Mouse (Mus musculus): Measurements from ENCODE around the gene Ubqln4.

The Ubqln4 gene

GRCm38 (mm10) chr3:88542486-88542885 is 11.1 kb upstream of the Ubqln4 start:
- DNase-seq (ENCODE audit: low read depth, low spot score) = no peak

GRCm38 (mm10) chr3:88543174-88543573 is 10.4 kb upstream of the Ubqln4 start:
- DNase-seq (ENCODE audit: low read depth, low spot score) = no peak

GRCm38 (mm10) chr3:88543651-88544410 is 9.7 kb upstream of the Ubqln4 start:
- no peak for DNase-seq (ENCODE audit: low read depth, low spot score)

DNA sequence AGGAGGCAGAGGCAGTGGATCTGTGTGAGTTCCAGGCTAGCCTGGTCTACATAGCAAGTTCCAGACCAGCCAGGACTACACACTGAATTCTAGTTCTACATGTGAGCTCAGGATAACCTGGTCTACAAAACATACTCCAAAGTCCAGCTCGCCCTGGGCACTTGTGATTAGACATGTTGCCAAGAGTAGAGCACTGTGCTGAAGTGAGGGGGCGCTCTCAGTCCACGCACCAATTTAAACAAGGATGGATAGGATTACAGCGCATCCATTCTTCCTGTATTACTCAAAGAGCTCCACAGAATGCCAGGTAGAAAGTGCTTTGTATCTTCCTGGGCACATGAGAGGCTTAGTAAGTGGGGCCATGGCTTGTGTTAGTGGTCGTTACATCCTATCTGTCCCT is 9.0 kb upstream of the Ubqln4 start:
- no peak for DNase-seq (ENCODE audit: low read depth, low spot score)

DNA sequence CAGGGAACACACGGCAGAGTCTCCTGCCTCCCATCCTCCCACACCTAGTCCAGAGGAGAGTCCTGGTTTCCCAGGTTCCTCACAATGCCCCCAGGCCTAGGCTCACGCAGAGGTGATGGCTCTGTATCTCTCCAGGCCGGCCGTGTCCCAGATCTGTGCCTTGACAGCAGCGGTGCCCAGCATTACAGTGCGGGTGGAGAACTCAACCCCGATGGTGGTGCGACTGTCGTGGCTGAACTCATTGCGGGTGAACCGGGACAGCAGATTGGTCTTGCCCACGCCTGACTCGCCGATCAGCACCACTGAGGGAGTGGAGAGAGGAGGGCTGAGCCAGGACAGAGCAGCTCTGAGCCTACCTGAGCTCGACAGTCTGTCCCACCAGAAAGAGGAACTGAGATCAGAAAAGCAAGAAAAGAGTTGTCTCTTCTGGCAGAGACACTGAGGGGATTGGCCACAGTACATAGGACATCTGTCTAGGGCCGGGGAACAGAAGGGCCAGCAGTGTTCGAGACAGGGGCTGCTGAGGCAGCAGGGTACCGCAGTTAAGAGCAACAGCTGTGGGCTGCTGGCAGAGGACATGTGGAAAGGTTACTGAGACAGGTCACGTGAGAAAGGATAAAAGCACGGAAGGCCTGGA is 8.5 kb upstream of the Ubqln4 start:
- DNase-seq (ENCODE audit: low read depth, low spot score) = no peak

- no peak for DNase-seq (ENCODE audit: low read depth, low spot score)
These were observed 6.7 kb upstream of the Ubqln4 start for GRCm38 (mm10) chr3:88546674-88547418.

DNA sequence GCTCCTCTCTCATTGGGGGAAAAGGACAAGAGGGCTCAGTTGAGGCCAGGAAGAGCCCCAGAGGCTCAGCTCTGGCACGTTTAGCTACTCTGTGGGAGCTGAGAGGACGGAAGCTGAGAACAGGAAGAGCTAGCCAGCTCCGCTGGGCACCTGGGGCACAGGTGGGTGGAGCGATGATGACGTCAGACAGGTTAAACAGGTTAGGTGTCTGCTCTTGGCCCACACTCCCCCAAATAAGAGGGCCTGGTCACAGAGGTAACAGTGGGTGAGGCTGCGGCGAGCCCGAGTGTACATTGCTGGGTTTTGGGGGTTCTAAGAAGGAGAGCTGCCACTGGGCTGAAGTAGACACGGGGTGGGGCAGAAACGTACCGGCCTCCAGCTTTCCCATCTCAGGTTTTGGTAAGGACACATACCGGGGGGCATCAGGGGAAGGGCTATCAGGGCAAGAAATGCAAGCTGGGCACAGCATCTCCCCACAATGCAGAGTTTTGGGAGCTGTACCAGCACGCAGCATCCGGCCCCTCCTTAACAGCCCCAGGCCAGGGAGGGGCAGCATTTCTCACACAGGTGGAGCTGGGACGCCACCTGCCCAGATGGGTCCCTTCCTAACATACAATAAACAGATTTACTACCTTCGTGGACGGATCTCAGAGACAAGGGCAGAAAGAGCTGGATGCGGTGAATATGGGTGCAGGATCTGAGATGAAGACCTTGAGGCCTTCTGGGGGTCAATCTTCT is 5.2 kb upstream of the Ubqln4 start, which contains the start of gene Rab25:
Gene Rab25, minus strand, starts transcription at position 121 of the 738 bp plus-strand sequence.
- no peak for DNase-seq (ENCODE audit: low read depth, low spot score)

- no peak for DNase-seq (ENCODE audit: low read depth, low spot score)
These were observed 2.0 kb upstream of the Ubqln4 start for GRCm38 (mm10) chr3:88551586-88551985.

GRCm38 (mm10) chr3:88552082-88552645 is 1.4 kb upstream of the Ubqln4 start:
- DNase-seq (ENCODE audit: low read depth, low spot score) = no peak

- DNase-seq (ENCODE audit: low read depth, low spot score) = peak; percentile 96
These were observed 658 bp upstream of the Ubqln4 start, which contains the start of gene Lamtor2 for GRCm38 (mm10) chr3:88552676-88553524. Gene Lamtor2 (minus strand): TSS chr3:88553074.

GRCm38 (mm10) chr3:88553880-88554586 is 475 bp downstream of the Ubqln4 start:
- DNase-seq (ENCODE audit: low read depth, low spot score) = no peak

DNA sequence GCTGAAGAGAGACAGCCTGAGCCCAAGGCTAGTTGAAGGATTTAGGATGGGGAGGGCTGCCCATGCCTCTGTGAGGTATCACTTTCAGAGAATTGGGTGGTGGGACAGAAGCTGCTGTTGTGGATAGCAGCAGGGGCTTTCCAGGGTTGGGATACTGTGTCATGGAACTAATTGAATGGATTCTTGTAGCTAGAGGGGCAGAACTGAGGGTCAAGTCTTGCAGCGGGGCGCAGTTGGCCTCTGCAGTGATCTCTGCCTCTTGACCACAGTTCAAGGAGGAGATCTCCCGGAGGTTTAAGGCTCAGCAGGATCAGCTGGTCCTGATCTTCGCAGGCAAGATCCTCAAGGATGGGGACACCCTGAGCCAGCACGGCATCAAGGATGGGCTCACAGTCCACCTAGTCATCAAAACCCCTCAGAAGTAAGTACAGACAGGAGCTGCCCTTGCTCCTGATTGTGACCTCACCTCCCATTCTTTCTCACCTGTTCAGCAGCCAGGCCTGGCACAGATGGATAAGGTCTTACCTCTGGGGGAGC is 1.6 kb downstream of the Ubqln4 start:
- no peak for DNase-seq (ENCODE audit: low read depth, low spot score)

DNA sequence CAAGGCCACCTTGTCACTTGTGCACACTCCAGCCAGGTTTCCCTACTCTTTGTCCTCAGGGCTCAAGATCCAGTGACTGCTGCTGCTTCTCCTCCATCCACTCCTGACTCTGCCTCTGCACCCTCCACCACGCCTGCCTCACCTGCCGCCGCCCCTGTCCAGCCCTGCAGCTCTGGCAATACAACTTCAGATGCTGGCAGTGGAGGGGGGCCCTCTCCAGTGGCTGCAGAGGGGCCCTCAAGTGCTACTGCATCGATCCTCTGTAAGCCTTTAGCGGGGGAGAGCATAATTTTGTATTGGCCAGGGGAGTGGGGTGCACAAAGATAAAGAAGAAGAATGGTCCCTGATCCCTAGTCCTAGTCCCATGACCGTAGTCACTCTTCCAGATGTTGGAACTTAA is 2.2 kb downstream of the Ubqln4 start:
- DNase-seq (ENCODE audit: low read depth, low spot score) = no peak

- DNase-seq (ENCODE audit: low read depth, low spot score) = no peak
These were observed 3.1 kb downstream of the Ubqln4 start for GRCm38 (mm10) chr3:88556616-88557015.

GRCm38 (mm10) chr3:88559596-88559995 is 6.0 kb downstream of the Ubqln4 start:
- no peak for DNase-seq (ENCODE audit: low read depth, low spot score)

DNA sequence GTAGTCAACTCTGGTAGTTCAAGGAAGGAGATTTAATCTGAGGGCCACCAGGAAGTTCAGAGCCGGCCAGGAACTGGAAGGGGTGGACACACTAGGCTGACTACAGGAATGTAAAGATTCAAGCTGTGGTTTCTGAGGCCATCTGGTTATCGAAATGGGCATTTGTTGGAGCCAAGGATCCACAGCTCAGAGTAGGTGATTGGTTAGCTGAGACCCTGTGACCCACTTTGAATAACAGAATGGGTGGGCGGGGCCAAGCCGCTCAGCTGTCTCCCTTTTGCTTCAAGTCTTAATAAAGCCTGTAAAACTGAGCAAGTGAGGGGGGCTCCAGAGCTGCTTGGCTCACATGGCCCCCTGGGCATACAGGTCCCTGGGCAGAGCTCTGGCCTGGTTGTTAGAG is 8.4 kb downstream of the Ubqln4 start:
- no peak for DNase-seq (ENCODE audit: low read depth, low spot score)

DNA sequence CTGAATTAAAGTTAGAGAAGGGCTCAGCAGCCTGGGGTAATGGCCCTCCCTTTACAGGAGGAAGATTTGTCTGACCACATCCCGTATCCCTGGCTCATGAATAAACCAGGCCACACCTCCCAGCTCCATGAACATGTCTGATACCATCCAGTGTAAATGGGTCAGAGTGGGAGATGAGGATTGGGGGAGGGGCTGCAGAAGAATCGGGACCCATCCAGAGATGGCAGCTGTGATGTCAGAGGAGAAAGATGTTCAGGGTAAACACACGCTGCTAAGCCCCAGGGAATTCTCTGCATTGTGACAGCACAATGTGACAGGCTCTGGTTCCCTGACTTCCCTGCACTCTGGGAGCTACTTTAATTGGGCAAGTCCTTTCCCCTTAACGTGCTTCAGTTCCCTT is 9.9 kb downstream of the Ubqln4 start:
- no peak for DNase-seq (ENCODE audit: low read depth, low spot score)

- DNase-seq (ENCODE audit: low read depth, low spot score) = no peak
These were observed 10.4 kb downstream of the Ubqln4 start for GRCm38 (mm10) chr3:88563966-88564365.

DNA sequence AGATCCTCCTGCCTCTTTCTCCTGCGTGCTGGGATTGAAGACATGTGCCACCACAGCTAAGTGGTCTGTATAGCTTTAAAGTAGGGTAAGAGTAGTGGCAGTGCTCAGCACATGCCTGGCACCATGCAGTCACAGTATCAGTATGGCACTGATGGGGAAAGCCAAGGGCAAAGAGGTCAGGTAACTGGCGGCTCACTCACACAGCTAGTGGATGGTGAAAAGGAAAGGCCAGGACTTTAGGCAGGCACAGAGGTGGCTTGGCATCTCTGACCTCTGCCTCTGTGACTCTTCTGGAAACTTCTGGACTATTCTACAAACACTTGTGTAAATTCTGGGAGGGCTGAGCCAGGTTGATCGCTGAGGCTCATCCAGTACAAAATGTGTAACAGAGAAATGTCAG is 12.6 kb downstream of the Ubqln4 start:
- no peak for DNase-seq (ENCODE audit: low read depth, low spot score)

Data from brain, embryonic 18.5 days (tissue).